Mouse (Mus musculus) forebrain, embryonic 11.5 days (tissue): ENCODE measurements around the gene Selp. TPM values are rescaled to one million over a fixed set of nuclear protein-coding genes. Genes with fewer than 3 reads are reported as not detected.

Experiments
- polyA plus RNA-seq: library from polyadenylated mRNA; unstranded; fragments of >200 nt; fragmentation: Nextera tagmentation; extraction: Ambion mirVana; gene quantifications from 2 replicates; pipeline ENCODE4 v1.2.1, GENCODE M21; 2014

The Selp gene
- polyA plus RNA-seq, 1 experiment from 2014 or later, result not detected

Other genes starting within 250 kb of the Selp start
- 20.1 and 21.3 TPM in 2 replicates for gene Scyl3, start 186.2 kb upstream of the Selp start, polyA plus RNA-seq
- gene BC055324, start 120.5 kb upstream of the Selp start, polyA plus RNA-seq, result 38.4 and 41.2 TPM in 2 replicates
- gene Mettl18, start 120.4 kb upstream of the Selp start, polyA plus RNA-seq, result 9.6 and 12.1 TPM in 2 replicates
- not detected in 2 replicates for gene Sele, start 67.0 kb upstream of the Selp start, polyA plus RNA-seq
- not detected in 2 replicates for gene Sell, start 53.3 kb upstream of the Selp start, polyA plus RNA-seq
- 0.19 and 0.43 TPM in 2 replicates for gene F5, start 36.6 kb downstream of the Selp start, polyA plus RNA-seq
- gene Slc19a2, start 133.8 kb downstream of the Selp start, polyA plus RNA-seq, result 13.2 and 14.4 TPM in 2 replicates
- gene Ccdc181, start 160.3 kb downstream of the Selp start, polyA plus RNA-seq, result 18.4 and 18.5 TPM in 2 replicates
- gene Nme7, start 188.9 kb downstream of the Selp start, polyA plus RNA-seq, result 34.7 and 40.5 TPM in 2 replicates
- gene Blzf1, start 192.2 kb downstream of the Selp start, polyA plus RNA-seq, result 24.4 and 26.9 TPM in 2 replicates